Comparison of ENCODE assay signal across 19 mouse cellular contexts in the genomic region with DNA sequence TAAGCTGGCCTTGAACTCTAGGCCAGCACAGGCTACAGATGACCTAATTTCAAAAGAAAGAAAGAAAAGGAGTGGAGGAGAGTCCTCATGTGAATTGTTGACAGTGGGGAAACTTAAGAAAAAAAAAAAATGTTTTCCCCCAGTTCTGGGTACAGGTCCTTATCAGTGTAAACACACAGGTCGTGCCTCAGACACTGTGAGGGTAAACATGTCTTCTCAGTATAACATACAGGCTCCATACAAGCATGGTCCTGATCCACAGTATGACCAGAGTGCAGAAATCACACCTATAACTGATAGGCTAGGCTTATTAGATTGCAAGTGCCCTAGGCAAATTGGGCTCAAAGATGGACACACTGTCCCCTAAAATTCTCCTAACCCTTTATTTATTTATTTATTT.
"Had no signal": no experiment of that assay in that cellular context is flagged by ENCODE, and none has a peak within 500 bp of the region (broad histone marks: within the 10 kb centered on the region; RNA-seq: fewer than 3 reads in every experiment).

No protein-coding gene starts in this region.

- DNase-seq: kidney, adult 2 months; kidney, postnatal 25 days; layer of hippocampus, adult 9-11 months; lung, embryonic 14.5 days; right cerebral cortex, adult 18-20 months; right cerebral cortex, postnatal 25 days; thymus, adult 18-20 months; thymus, postnatal 36 days had no signal

- H3K36me3 ChIP-seq: limb, embryonic 10.5 days; limb, embryonic 13.5 days; midbrain, embryonic 10.5 days; midbrain, embryonic 13.5 days; neural tube, embryonic 13.5 days had no signal

- ATAC-seq: lung, postnatal 0 days; midbrain, embryonic 13.5 days; midbrain, embryonic 16.5 days had no signal

- H3K4me3 ChIP-seq: layer of hippocampus, adult 2 months; limb, embryonic 10.5 days; limb, embryonic 13.5 days; midbrain, embryonic 10.5 days; midbrain, embryonic 13.5 days; myocyte; neural tube, embryonic 13.5 days had no signal

- H3K9ac ChIP-seq: limb, embryonic 13.5 days; lung, embryonic 14.5 days; midbrain, embryonic 13.5 days; neural tube, embryonic 13.5 days had no signal

- H3K27ac ChIP-seq: kidney, postnatal 0 days; layer of hippocampus, adult 2 months; limb, embryonic 10.5 days; limb, embryonic 13.5 days; macrophage; midbrain, embryonic 10.5 days; midbrain, embryonic 13.5 days; neural tube, embryonic 13.5 days had no signal

- H3K27me3 ChIP-seq: limb, embryonic 13.5 days; midbrain, embryonic 13.5 days; neural tube, embryonic 13.5 days had no signal

- H3K4me2 ChIP-seq: limb, embryonic 13.5 days; lung, embryonic 14.5 days; midbrain, embryonic 13.5 days; neural tube, embryonic 13.5 days had no signal

- H3K9me3 ChIP-seq: limb, embryonic 10.5 days; limb, embryonic 13.5 days; midbrain, embryonic 10.5 days; midbrain, embryonic 13.5 days; neural tube, embryonic 13.5 days had no signal

- H3K4me1 ChIP-seq: limb, embryonic 10.5 days; limb, embryonic 13.5 days; midbrain, embryonic 10.5 days; midbrain, embryonic 13.5 days; neural tube, embryonic 13.5 days had no signal
